ENCODE assay signal across 24 mouse cellular contexts in genomic region chr3:83787086-83787485, GRCm38 (mm10). TPM values are rescaled to one million over a fixed set of nuclear protein-coding genes. Genes with fewer than 3 reads are reported as not detected.
"Had no signal": no experiment of that assay in that cellular context is flagged by ENCODE, and none has a peak within 500 bp of the region (broad histone marks: within the 10 kb centered on the region; RNA-seq: fewer than 3 reads in every experiment).

No protein-coding gene starts in this region.

- H3K9me3 ChIP-seq: heart, embryonic 12.5 days; hindbrain, embryonic 13.5 days; hindbrain, embryonic 15.5 days; intestine, embryonic 15.5 days; kidney, embryonic 15.5 days; limb, embryonic 10.5 days; limb, embryonic 12.5 days; liver, embryonic 13.5 days had no signal

- H3K27me3 ChIP-seq: hindbrain, embryonic 15.5 days; intestine, embryonic 15.5 days had no signal

- H3K9ac ChIP-seq: heart, embryonic 12.5 days; hindbrain, embryonic 13.5 days; hindbrain, embryonic 15.5 days; intestine, embryonic 15.5 days; kidney, embryonic 15.5 days; limb, embryonic 12.5 days; liver, embryonic 13.5 days had no signal

- H3K27ac ChIP-seq: heart, adult 2 months; hindbrain, embryonic 13.5 days; hindbrain, embryonic 15.5 days; hindbrain, postnatal 0 days; intestine, embryonic 15.5 days; kidney, embryonic 15.5 days; kidney, postnatal 0 days; left cerebral cortex, adult 2 months; limb, embryonic 10.5 days; limb, embryonic 12.5 days; liver, embryonic 13.5 days had no signal

- ATAC-seq: hindbrain, postnatal 0 days; intestine, embryonic 15.5 days had no signal

- DNase-seq: gastrocnemius, postnatal 14 days; gastrocnemius, postnatal 36 days; heart, adult 2 months; heart, postnatal 10 days; heart, postnatal 36 days; kidney, adult 11 months; kidney, adult 2 months; kidney, adult 9 months; kidney, postnatal 14 days; kidney, postnatal 36 days; liver; liver, embryonic 13.5 days had no signal

- H3K4me3 ChIP-seq: heart, adult 2 months; heart, embryonic 12.5 days; hindbrain, embryonic 13.5 days; hindbrain, embryonic 15.5 days; intestine, embryonic 15.5 days; kidney, embryonic 15.5 days; left cerebral cortex, adult 2 months; limb, embryonic 10.5 days; limb, embryonic 12.5 days; liver, embryonic 13.5 days had no signal

- H3K4me2 ChIP-seq: heart, embryonic 12.5 days; hindbrain, embryonic 13.5 days; hindbrain, embryonic 15.5 days; intestine, embryonic 15.5 days; kidney, embryonic 15.5 days; limb, embryonic 12.5 days; liver, embryonic 11.5 days; liver, embryonic 13.5 days had no signal

- H3K36me3 ChIP-seq: heart, embryonic 12.5 days; hindbrain, embryonic 13.5 days; hindbrain, embryonic 15.5 days; intestine, embryonic 15.5 days; kidney, embryonic 15.5 days; limb, embryonic 12.5 days; liver, embryonic 13.5 days had no signal

RNA-seq across cellular contexts. Expression of gene Sfrp2, which starts 21.0 kb away (rescaled TPM):
- total RNA-seq: hematopoietic stem cell, adult 5-6 weeks had no signal
